Mouse (Mus musculus): ENCODE data around the gene Satl1.

DNA sequence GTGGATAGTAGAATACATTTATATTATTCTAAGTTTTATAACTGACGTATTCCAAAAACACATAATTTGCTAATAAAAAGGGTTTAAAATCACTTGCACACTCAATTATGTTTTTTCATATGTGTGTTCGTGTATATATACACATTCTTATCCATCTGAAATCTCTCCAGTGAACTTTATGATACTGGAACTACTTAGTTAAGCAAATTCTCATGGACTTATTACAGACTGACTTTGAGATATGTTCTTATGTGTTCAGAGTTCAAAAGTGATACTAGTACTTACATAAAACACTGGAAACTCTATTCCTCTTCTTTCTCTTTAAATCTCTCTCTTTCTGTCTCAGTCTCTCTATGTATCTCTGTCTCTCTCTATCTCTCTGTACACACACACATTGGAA is 31.5 kb upstream of the Satl1 start:
- no peak for TF ChIP-seq POLR2A (IDR thresholded peaks at IDR 0.05; ENCODE audit: low read depth, low read length)
- no peak for TF ChIP-seq CTCF (conservative IDR thresholded peaks at IDR 0.05; ENCODE audit: insufficient read depth, insufficient read length, low read depth, low read length)
